Mouse (Mus musculus) heart, embryonic 15.5 days (tissue): Measurements from ENCODE around the gene Fubp1. TPM values are rescaled to one million over a fixed set of nuclear protein-coding genes. Genes with fewer than 3 reads are reported as not detected.

Experiments used
- ATAC-seq: fragments of 200-750 bp; cut with Nextera tagmentation; replicated peaks from 2 replicates; pipeline ENCODE4 v1.8.0; 2017; ENCODE audit warnings: low read depth, moderate TSS enrichment; ENCODE audit not compliant: insufficient number of reproducible peaks, insufficient read depth, low FRiP score
- H3K27ac ChIP-seq: fragments of 300-500 bp; sonication (generic); 2 replicates; pipeline ENCODE4 v1.5.1; 2015; ENCODE audit warnings: mild to moderate bottlenecking, inconsistent platforms
- H3K27me3 ChIP-seq: fragments of 300-500 bp; sonication (generic); 2 replicates; pipeline ENCODE4 v1.6.1; 2015; ENCODE audit warnings: inconsistent platforms
- H3K36me3 ChIP-seq: fragments of 300-500 bp; sonication (generic); 2 replicates; pipeline ENCODE4 v1.6.1; 2015; ENCODE audit warnings: mild to moderate bottlenecking, inconsistent platforms
- H3K4me1 ChIP-seq: fragments of 300-500 bp; sonication (generic); replicated peaks from 2 replicates; pipeline ENCODE4 v1.6.1; 2015; ENCODE audit warnings: inconsistent platforms
- H3K4me2 ChIP-seq: fragments of 300-500 bp; sonication (generic); 2 replicates; pipeline ENCODE4 v1.6.1; 2015; ENCODE audit warnings: inconsistent platforms, mild to moderate bottlenecking, moderate library complexity
- H3K4me3 ChIP-seq: fragments of 300-500 bp; sonication (generic); 2 replicates; pipeline ENCODE4 v1.5.1; 2015; ENCODE audit warnings: mild to moderate bottlenecking, inconsistent platforms
- H3K9ac ChIP-seq: fragments of 300-500 bp; sonication (generic); 2 replicates; pipeline ENCODE4 v1.6.1; 2015; ENCODE audit warnings: mild to moderate bottlenecking, inconsistent platforms
- H3K9me3 ChIP-seq: fragments of 300-500 bp; sonication (generic); replicated peaks from 2 replicates; pipeline ENCODE4 v1.6.1; 2016; ENCODE audit warnings: inconsistent platforms
- WGBS: fragments of 180-500 bp; shearing (Covaris S2); methylation state at CpG from one replicate; pipeline ENCODE4 v1.1.7; 2015; ENCODE audit warnings: mixed read lengths; 5-methylcytosine and 5-hydroxymethylcytosine counted together
- polyA plus RNA-seq: library from polyadenylated mRNA; unstranded; fragments of >200 nt; fragmentation: Nextera tagmentation; extraction: Ambion mirVana; gene quantifications from 2 replicates; pipeline ENCODE4 v1.2.1, GENCODE M21; 2015

Gene Fubp1
- polyA plus RNA-seq, 1 experiment from 2014 or later = 106 TPM

DNA sequence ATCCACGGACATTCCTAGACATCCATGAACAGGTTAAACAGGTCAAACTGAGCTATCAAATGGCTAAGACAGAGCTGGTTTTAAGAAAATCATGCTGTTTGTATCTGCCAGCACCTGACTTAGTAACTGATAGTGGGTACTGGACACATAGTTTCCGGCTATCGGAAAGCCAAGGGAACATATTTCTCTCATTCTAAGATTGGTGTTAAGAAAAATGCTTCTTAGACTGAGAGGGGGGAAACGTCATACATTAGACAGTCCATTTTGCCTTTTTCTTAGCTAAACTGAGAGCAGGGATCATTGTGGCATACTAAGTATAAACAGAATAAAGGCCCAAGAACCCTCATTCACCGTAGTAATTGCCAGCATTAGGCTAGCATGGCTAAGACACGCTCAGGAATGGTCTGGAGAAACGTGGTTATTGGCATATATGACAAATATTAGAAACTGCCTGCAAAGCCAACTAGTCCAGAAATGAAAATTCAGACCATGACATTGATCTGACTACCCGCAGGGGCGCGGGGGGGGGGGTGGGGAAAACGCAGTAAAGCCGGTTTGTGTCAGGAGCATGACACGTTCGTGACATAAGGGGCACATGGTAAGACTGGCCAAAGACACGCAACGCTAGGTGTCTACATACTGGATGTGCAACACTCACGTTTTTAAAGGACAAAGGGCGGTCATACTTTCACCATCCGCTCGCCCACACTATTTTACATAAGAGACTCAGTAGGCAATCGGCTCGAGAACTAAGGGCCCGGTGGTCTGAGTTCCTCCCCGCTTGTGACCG lies 850 bp upstream of the Fubp1 start:
- Histone ChIP-seq H3K36me3 (no peaks in the 10 kb centered on the region), H3K4me1 (peaks cover 27% of the 10 kb centered on the region), H3K27ac (peak overlapping the region; percentile 100), H3K4me3 (peak overlapping the region; percentile 88), H3K4me2 (peak overlapping the region; percentile 72), H3K9me3 (no peaks in the 10 kb centered on the region), H3K9ac (peak overlapping the region; percentile 100), H3K27me3 (no peaks in the 10 kb centered on the region)
- ATAC-seq = peak; percentile 7; the same call in 1 of the 2 replicates
- 3% methylated on average over 25 of the region's 25 CpGs for WGBS

DNA sequence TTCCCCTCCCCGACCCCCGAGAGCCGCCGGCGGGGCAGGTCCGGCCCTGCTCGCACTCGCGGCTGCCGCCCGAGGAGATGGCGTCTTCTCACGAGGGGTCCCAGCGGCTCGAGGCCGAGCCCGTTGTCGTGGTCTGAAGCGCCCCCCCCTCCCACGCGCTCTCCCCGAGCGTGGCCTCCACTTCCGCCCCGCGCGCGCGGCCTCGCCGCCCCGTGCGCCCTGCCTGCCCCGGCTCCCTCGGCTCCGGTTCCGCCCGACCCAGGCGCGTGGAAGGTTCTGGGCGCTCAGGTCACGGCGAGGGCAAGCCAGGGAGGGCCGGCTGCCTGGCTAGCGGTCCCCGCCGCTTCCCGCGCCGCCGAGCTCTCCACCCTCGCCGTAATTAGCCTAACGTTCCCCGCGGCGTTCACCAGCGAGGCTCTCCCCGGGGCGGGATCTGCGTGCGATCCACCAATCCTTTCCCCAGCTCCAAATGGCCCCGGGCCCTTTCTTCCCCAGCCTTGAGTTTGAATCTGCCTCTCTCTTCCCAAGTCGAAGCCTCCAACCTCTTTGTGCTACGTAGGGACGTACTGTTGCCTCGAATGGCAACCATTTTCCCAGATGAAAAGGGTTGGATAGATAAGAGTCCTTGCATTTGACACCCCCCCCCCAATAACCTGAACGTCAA lies 638 bp downstream of the Fubp1 start:
- H3K27ac ChIP-seq = peak overlapping the region; percentile 100
- WGBS = under 1% methylated on average over 63 of the region's 68 CpGs
- no peaks in the 10 kb centered on the region for H3K9me3 ChIP-seq
- ATAC-seq = peak; percentile 63
- peaks cover 27% of the 10 kb centered on the region for H3K4me1 ChIP-seq
- no peaks in the 10 kb centered on the region for H3K27me3 ChIP-seq
- peaks cover 3% of the 10 kb centered on the region; the same call in 1 of the 2 replicates for H3K36me3 ChIP-seq
- H3K4me2 ChIP-seq = peak overlapping the region; percentile 77
- peak overlapping the region; percentile 100 for H3K9ac ChIP-seq
- peak overlapping the region; percentile 88 for H3K4me3 ChIP-seq

DNA sequence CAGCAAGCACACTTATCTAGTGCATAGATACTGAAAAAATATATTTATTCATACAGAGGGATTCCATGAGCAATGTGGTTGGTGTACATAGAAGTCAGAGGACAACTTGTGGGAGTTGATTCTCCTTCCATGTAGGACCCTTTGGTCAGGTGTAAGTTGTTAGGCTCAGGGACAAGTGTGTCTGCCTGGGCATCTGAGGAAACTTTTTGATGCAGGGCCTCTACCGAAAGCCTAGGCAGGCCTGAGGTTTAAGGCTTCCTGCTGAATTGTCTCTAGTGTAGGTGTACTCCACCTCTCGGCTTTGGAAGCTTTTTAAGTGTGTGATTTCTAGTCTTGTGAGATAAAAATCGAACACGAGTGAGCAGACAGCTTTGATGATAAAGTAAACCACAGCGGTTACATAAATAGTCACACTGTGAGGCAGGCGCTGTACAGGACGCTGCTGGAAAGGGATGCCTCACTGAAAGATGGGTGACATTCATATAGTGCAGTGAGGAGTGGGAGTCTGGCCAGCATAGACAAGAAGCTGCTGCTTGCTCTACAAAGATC lies 1.6 kb downstream of the Fubp1 start:
- no peaks in the 10 kb centered on the region for H3K27me3 ChIP-seq
- peaks cover 13% of the 10 kb centered on the region for H3K36me3 ChIP-seq
- ATAC-seq = no peak
- H3K9ac ChIP-seq = peak overlapping the region; percentile 100
- no peaks in the 10 kb centered on the region for H3K9me3 ChIP-seq
- peak overlapping the region; percentile 100 for H3K27ac ChIP-seq
- H3K4me1 ChIP-seq = peaks cover 27% of the 10 kb centered on the region
- H3K4me2 ChIP-seq = peak overlapping the region; percentile 77
- H3K4me3 ChIP-seq = peak overlapping the region; percentile 88
- 3% methylated on average over 7 of the region's 7 CpGs for WGBS

DNA sequence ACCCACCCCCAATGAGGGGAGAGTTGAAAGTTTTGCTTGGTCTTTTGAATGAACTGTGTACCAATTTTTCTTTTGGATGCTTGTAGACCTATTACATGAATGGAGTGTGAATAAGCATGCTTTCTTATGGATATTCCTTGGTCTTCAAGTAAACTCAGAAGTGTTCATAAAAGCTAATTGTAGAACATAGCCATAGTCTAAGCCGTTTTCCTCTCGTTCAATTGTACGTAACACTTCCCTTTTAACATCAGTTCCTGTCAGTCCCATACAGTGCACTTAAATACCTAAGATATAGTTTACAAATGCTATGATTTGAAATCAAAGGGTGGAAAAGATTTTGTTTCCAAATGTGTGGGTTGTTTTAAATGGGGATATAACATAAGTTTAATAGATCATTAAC lies 3.2 kb downstream of the Fubp1 start:
- Histone ChIP-seq H3K4me2 (peak overlapping the region; percentile 77), H3K4me1 (peaks cover 25% of the 10 kb centered on the region), H3K9ac (no peak overlapping the region), H3K9me3 (no peaks in the 10 kb centered on the region), H3K36me3 (peaks cover 29% of the 10 kb centered on the region), H3K27me3 (no peaks in the 10 kb centered on the region), H3K4me3 (peak overlapping the region; percentile 88), H3K27ac (no peak overlapping the region)
- 29% methylated on average over 3 of the region's 3 CpGs for whole genome bisulfite sequencing
- no peak for ATAC-seq

DNA sequence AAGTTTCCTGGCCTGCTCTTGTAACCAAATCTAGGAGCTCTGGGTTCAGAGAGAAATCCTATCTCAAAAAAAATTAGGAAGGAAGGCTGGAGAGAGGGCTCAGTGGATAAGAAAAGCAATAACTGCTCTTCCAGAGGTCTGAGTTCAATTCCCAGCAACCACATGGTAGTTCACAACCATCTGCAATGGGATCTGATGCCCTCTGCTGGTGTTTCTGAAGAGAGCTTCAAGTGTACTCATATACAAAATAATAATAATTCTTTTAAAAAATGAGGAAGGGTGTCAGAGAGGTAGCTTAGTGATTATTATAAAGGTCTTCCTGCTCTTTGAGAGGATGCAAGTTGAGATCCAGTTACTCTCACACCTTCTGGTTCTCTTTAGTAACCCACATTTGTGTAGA lies 14.7 kb downstream of the Fubp1 start:
- Histone ChIP-seq H3K4me2 (no peak overlapping the region), H3K9me3 (no peaks in the 10 kb centered on the region), H3K9ac (no peak overlapping the region), H3K36me3 (peaks cover 92% of the 10 kb centered on the region), H3K4me3 (no peak overlapping the region), H3K4me1 (no peaks in the 10 kb centered on the region), H3K27ac (no peak overlapping the region), H3K27me3 (no peaks in the 10 kb centered on the region)
- no peak for ATAC-seq

DNA sequence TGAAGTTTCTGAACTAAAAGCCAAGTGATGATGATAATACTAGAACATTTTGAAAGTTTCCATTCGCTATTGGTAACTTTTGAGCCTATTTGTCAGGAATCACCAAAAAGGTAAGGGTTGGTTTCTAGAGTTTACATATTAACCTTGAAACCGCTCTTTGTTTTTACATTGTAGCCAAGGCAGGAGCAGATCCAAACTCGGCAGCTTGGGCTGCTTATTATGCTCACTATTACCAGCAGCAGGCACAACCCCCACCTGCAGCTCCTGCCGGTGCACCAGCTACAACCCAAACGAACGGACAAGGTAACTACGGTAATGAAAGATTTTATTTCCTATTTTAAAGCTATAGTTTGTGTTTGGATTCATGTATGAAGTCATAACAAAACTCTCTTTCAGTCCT lies 15.7 kb downstream of the Fubp1 start:
- H3K4me2 ChIP-seq = no peak overlapping the region
- no peaks in the 10 kb centered on the region for H3K4me1 ChIP-seq
- H3K4me3 ChIP-seq = no peak overlapping the region
- H3K27ac ChIP-seq = no peak overlapping the region
- H3K36me3 ChIP-seq = peaks cover 85% of the 10 kb centered on the region
- no peak overlapping the region for H3K9ac ChIP-seq
- H3K27me3 ChIP-seq = no peaks in the 10 kb centered on the region
- ATAC-seq = no peak
- WGBS = 91% methylated on average over 7 of the region's 7 CpGs
- no peaks in the 10 kb centered on the region for H3K9me3 ChIP-seq

DNA sequence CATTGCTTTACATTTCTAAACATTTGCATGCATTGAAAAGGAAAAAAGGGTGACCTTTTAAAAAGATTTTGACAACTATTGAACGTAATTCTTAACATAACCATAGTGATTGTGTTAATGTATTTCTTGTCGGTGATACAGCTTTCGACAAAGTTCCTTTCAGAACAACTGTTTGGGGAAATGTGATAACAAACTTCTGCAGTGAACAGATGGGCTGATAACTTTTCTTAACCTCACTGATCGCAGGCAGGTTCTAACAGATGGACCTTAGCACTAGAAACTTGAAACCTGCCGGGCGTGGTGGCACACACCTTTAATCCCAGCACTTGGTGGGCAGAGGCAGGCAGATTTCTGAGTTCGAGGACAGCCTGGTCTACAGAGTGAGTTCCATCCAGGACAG lies 18.6 kb downstream of the Fubp1 start:
- no peaks in the 10 kb centered on the region for H3K9me3 ChIP-seq
- no peak overlapping the region for H3K4me2 ChIP-seq
- no peak overlapping the region for H3K9ac ChIP-seq
- H3K27ac ChIP-seq = no peak overlapping the region
- no peaks in the 10 kb centered on the region for H3K27me3 ChIP-seq
- peaks cover 4% of the 10 kb centered on the region; the same call in 1 of the 2 replicates for H3K4me1 ChIP-seq
- H3K4me3 ChIP-seq = no peak overlapping the region
- H3K36me3 ChIP-seq = peaks cover 75% of the 10 kb centered on the region
- 93% methylated on average over 7 of the region's 7 CpGs for WGBS
- ATAC-seq = no peak

DNA sequence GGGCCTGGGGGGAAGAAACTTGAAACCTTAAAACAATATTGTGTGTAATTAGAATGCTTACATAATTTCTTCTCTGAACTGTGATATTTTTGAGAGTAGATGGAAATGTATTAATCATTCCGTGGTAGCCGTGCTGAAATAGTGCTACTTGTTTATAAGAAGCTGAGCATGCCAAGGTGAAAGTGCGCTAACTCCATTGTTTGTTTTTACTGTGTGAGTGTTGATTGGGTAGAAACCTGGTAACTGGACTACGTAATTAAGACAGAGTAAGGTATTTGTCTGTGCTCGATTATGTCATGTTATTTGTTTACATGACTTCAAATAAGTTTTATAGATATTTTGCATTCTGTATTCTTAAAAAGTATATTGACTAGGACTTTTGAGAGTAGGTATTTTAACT lies 19.0 kb downstream of the Fubp1 start:
- no peak overlapping the region for H3K9ac ChIP-seq
- no peaks in the 10 kb centered on the region for H3K27me3 ChIP-seq
- no peaks in the 10 kb centered on the region for H3K9me3 ChIP-seq
- no peak overlapping the region for H3K27ac ChIP-seq
- WGBS = 91% methylated on average over 5 of the region's 5 CpGs
- H3K4me2 ChIP-seq = no peak overlapping the region
- no peak for ATAC-seq
- no peak overlapping the region for H3K4me3 ChIP-seq
- peaks cover 4% of the 10 kb centered on the region; the same call in 1 of the 2 replicates for H3K4me1 ChIP-seq
- peaks cover 71% of the 10 kb centered on the region for H3K36me3 ChIP-seq

DNA sequence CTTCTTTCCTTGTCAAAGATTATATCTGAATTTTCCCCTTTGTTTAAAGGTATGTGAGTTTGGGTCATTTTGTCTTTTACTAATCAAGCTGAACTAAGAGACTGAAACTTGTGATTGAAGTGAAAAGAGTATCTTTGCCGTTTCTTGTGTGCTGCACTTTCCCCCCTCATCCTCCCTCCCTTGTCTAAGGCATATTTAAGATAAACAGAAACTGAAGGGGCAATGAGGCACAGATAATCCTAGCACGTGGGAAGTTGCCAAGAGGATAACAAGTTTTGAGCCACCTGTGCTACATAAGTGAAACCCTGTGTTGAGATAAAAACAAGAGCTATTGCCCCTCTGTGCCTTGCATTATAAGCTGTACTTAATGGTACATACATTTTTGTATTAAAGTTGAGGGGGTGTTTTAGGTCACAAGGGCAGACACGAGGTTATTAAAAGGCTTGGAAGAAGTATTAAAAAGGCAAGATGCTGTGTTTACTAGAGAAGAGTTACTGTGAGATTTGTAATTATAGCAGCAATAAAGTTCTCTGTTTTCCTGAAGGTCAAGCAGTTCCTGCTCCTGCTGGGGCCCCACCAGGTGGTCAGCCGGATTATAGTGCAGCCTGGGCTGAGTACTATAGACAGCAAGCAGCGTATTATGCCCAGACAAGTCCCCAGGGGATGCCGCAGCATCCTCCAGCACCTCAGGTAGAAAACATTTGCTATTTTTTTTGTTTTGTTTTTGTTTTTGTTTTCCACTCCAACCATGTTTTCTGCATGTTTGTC lies 21.3 kb downstream of the Fubp1 start:
- H3K36me3 ChIP-seq = peaks cover 62% of the 10 kb centered on the region
- H3K27me3 ChIP-seq = no peaks in the 10 kb centered on the region
- H3K4me3 ChIP-seq = no peak overlapping the region
- H3K9ac ChIP-seq = no peak overlapping the region
- peak overlapping the region; percentile 24; the same call in 1 of the 2 replicates for H3K27ac ChIP-seq
- 42% methylated on average over 6 of the region's 6 CpGs for WGBS
- no peak for ATAC-seq
- no peak overlapping the region for H3K4me2 ChIP-seq
- peaks cover 4% of the 10 kb centered on the region; the same call in 1 of the 2 replicates for H3K4me1 ChIP-seq
- no peaks in the 10 kb centered on the region for H3K9me3 ChIP-seq

DNA sequence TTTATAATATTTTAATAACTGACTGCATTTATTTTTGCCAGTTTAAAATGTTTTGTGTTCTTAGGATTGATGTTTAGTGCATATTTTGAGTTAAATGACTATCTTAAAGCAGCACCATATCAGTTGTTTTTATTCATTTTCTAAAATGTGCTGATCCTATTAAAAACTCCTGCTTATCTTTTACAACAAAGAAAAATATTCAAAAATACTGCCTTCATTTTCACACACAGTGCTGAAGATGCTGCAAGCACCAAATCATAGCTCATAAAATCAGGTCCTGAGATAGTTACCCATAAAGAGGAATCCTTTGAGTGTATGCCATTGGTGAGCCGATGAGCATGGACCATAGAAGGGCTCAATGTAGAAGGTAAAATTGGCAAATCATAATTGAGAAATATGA lies 25.0 kb downstream of the Fubp1 start:
- no peaks in the 10 kb centered on the region for H3K27me3 ChIP-seq
- H3K4me2 ChIP-seq = no peak overlapping the region
- H3K36me3 ChIP-seq = peaks cover 59% of the 10 kb centered on the region
- ATAC-seq = no peak
- no peak overlapping the region for H3K9ac ChIP-seq
- 82% methylated on average over 1 of the region's 1 CpGs for WGBS
- H3K4me1 ChIP-seq = peaks cover 4% of the 10 kb centered on the region; the same call in 1 of the 2 replicates
- no peak overlapping the region for H3K4me3 ChIP-seq
- H3K9me3 ChIP-seq = no peaks in the 10 kb centered on the region
- H3K27ac ChIP-seq = no peak overlapping the region

DNA sequence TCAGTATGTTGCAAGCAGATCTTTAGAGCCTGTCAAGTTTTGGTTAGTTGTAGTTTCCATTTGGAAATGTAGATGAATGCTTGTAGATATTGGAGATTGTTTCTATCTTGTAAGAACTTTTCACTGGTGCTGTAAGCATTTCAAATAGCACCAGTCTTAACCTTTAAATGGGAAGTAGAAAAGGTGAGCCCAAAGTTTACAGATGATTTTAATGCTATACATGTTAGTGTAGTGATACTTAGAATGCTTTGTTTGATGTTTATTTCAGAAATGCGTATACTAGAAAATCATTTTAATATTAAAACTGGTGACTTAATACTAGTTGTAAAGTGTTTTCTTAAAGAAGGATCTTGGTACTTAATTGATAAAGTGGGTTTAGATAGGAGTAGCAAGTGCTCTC lies 25.6 kb downstream of the Fubp1 start:
- Histone ChIP-seq H3K36me3 (peaks cover 63% of the 10 kb centered on the region), H3K27me3 (no peaks in the 10 kb centered on the region), H3K27ac (no peak overlapping the region), H3K4me3 (no peak overlapping the region), H3K4me2 (no peak overlapping the region), H3K9ac (no peak overlapping the region), H3K4me1 (peaks cover 4% of the 10 kb centered on the region; the same call in 1 of the 2 replicates), H3K9me3 (no peaks in the 10 kb centered on the region)
- no peak for ATAC-seq
- WGBS = 96% methylated on average over 1 of the region's 1 CpGs
